Mouse (Mus musculus): Measurements from ENCODE around the gene Spint1.

Spint1 gene

DNA sequence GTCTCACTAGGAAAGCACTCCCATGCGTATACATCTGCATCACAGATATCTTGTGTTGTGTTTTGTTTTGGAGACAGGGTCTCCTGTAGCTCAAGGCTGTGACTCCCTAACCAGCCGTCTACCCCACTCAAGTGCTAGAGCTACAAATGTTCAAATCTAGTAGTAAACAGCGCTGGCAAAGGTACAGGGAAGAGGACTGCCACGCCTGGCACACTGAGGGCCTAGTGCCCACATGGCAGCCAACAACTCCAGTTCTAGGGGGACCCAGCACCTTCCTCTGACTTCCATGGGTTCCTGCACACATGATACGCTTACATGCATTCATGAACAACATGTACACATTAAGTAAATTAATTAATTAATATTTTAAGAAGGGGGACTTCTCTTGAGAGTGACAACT is 55.1 kb downstream of the Spint1 start:
- no peak for DNase-seq (ENCODE audit: extremely low spot score, low read depth, low spot score)

GRCm38 (mm10) chr2:119292852-119293251 is 55.7 kb downstream of the Spint1 start:
- no peak for DNase-seq (ENCODE audit: extremely low spot score, low read depth, low spot score)

- DNase-seq (ENCODE audit: extremely low spot score, low read depth, low spot score) = no peak
Observed at GRCm38 (mm10) chr2:119293311-119293710, 56.1 kb downstream of the Spint1 start.

DNA sequence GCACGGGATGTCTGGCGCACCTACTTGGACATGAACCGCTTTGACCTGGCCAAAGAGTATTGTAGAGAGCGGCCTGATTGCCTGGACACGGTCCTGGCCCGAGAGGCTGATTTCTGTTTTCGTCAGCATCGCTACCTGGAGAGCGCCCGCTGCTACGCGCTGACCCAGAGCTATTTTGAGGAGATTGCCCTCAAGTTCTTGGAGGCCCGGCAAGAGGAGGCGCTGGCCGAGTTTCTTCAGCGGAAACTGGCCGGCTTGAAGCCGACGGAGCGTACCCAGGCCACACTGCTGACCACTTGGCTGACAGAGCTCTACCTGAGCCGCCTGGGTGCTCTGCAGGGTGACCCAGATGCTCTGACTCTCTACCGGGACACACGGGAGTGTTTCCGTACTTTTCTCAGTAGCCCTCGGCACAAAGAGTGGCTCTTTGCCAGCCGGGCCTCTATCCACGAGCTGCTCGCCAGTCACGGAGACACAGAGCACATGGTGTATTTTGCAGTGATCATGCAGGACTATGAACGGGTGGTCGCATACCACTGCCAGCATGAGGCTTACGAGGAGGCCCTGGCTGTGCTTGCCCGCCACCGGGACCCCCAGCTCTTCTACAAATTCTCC is 56.7 kb downstream of the Spint1 start:
- DNase-seq (ENCODE audit: extremely low spot score, low read depth, low spot score) = no peak

- no peak for DNase-seq (ENCODE audit: extremely low spot score, low read depth, low spot score)
Observed at GRCm38 (mm10) chr2:119294411-119294810, 57.2 kb downstream of the Spint1 start.

DNA sequence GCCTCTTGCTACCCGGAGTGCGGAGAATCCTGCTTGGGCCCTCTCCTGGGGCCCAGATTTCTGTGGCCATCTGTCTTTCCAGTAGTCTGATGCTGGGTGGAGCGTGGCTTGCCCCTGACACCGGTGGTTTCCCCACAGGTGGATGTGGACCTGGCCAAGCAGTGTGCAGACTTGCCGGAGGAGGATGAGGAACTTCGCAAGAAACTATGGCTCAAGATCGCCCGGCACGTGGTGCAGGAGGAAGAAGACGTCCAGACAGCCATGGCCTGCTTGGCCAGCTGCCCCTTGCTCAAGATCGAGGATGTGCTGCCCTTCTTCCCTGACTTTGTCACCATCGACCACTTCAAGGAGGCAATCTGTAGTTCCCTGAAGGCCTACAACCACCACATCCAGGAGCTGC is 59.6 kb downstream of the Spint1 start:
- DNase-seq (ENCODE audit: extremely low spot score, low read depth, low spot score) = no peak

DNA sequence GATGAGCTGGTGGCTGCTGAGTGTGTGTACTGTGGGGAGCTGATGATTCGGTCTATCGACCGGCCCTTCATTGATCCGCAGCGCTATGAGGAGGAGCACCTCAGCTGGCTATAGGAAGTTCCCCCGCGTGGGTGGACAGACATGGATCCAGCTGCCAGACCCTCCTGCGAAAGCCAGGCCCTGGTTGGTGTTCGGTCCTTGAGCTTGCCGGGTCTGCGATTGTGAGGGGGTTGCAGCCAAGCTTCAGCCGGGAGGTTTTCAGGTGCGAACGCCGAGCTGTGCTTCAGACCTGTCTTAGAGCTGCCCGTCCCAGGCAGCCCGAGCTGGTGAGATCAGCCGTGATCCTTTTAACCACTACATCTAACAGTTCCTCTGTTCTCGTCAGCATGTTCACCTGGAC is 60.3 kb downstream of the Spint1 start:
- DNase-seq (ENCODE audit: extremely low spot score, low read depth, low spot score) = no peak

GRCm38 (mm10) chr2:119298330-119298729 is 61.2 kb downstream of the Spint1 start:
- DNase-seq (ENCODE audit: extremely low spot score, low read depth, low spot score) = no peak

DNA sequence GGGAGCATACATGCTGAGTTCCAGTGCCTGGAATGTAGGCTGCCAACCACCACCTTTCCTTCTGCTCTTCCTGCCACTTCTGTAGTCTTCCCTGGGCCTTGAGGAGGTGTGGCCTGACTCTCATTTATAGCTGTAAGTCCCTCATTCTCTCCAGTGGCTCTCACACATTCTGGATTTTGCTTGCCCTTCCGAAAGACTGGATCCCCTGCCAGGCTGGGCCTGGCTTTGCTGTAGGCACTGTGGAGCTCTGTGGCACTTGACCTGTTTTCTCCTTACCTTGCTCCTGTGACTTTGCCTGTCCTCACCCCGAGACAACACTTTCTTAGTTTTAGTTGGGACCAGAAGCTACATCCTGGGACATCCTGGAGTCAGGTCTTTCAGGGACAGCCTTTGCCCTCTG is 61.7 kb downstream of the Spint1 start:
- no peak for DNase-seq (ENCODE audit: extremely low spot score, low read depth, low spot score)

Data from hindlimb bud, embryonic 11.5 days (tissue).